Mouse (Mus musculus): ENCODE data around the gene Slu7. TPM values are rescaled to one million over a fixed set of nuclear protein-coding genes. Genes with fewer than 3 reads are reported as not detected.

Slu7 gene
- polyA plus RNA-seq, 1 experiment from 2014 or later: 68.2 TPM

- no peaks in the 10 kb centered on the region for H3K9me3 ChIP-seq
- H3K4me2 ChIP-seq: peak overlapping the region; percentile 62
- no peaks in the 10 kb centered on the region; the same call in 1 of the 2 replicates for H3K27me3 ChIP-seq
- H3K9ac ChIP-seq: peak overlapping the region; percentile 71; the same call in 1 of the 2 replicates
- WGBS: 19% methylated on average over 7 of the region's 7 CpGs
- peak; percentile 33; the same call in 1 of the 2 replicates for ATAC-seq (ENCODE audit: low read depth)
- no peak overlapping the region for H3K27ac ChIP-seq (replicated peaks)
- H3K4me3 ChIP-seq: peak overlapping the region; percentile 59
- H3K4me1 ChIP-seq (replicated peaks): 0 out of 2 replicates have a peak, but pooled peaks cover 9% of the 10 kb centered on the region
- no peaks in the 10 kb centered on the region; the same call in 1 of the 2 replicates for H3K36me3 ChIP-seq
Measured at GRCm38 (mm10) chr11:43426414-43426884, 7.1 kb upstream of the Slu7 start.

- 7% methylated on average over 9 of the region's 9 CpGs for WGBS
- Histone ChIP-seq H3K9ac (peak overlapping the region; percentile 80), H3K27me3 (no peaks in the 10 kb centered on the region; the same call in 1 of the 2 replicates), H3K27ac (replicated peaks) (peak overlapping the region; percentile 40; the same call in 1 of the 2 replicates), H3K36me3 (peaks cover 19% of the 10 kb centered on the region), H3K4me2 (peak overlapping the region; percentile 83), H3K4me1 (replicated peaks) (peaks cover 14% of the 10 kb centered on the region), H3K9me3 (no peaks in the 10 kb centered on the region), H3K4me3 (peak overlapping the region; percentile 89)
- ATAC-seq (ENCODE audit: low read depth): peak; percentile 58
Measured at GRCm38 (mm10) chr11:43434024-43434407, 472 bp downstream of the Slu7 start.

- no peaks in the 10 kb centered on the region for H3K4me1 ChIP-seq (replicated peaks)
- no peaks in the 10 kb centered on the region for H3K9me3 ChIP-seq
- H3K9ac ChIP-seq: no peak overlapping the region
- no peak for ATAC-seq (ENCODE audit: low read depth)
- 94% methylated on average over 10 of the region's 10 CpGs for WGBS
- no peaks in the 10 kb centered on the region for H3K27me3 ChIP-seq
- H3K36me3 ChIP-seq: peaks cover 90% of the 10 kb centered on the region
- H3K27ac ChIP-seq (replicated peaks): no peak overlapping the region
- no peak overlapping the region for H3K4me2 ChIP-seq
- H3K4me3 ChIP-seq: no peak overlapping the region
Measured at GRCm38 (mm10) chr11:43441121-43441520, 7.6 kb downstream of the Slu7 start.

GRCm38 (mm10) chr11:43443183-43443582, 9.6 kb downstream of the Slu7 start:
- no peaks in the 10 kb centered on the region for H3K9me3 ChIP-seq
- no peak overlapping the region for H3K9ac ChIP-seq
- no peaks in the 10 kb centered on the region for H3K4me1 ChIP-seq (replicated peaks)
- WGBS: 94% methylated on average over 13 of the region's 13 CpGs
- H3K27me3 ChIP-seq: no peaks in the 10 kb centered on the region
- H3K4me2 ChIP-seq: no peak overlapping the region
- no peak overlapping the region for H3K4me3 ChIP-seq
- H3K27ac ChIP-seq (replicated peaks): no peak overlapping the region
- no peak for ATAC-seq (ENCODE audit: low read depth)
- peaks cover 99% of the 10 kb centered on the region for H3K36me3 ChIP-seq

GRCm38 (mm10) chr11:43449916-43450315, 16.4 kb downstream of the Slu7 start:
- Histone ChIP-seq H3K27ac (replicated peaks) (no peak overlapping the region), H3K27me3 (no peaks in the 10 kb centered on the region)
- WGBS: 95% methylated on average over 2 of the region's 2 CpGs

GRCm38 (mm10) chr11:43451322-43451721, 17.8 kb downstream of the Slu7 start:
- WGBS: 75% methylated on average over 4 of the region's 4 CpGs
- no peak overlapping the region for H3K4me2 ChIP-seq
- H3K9me3 ChIP-seq: no peaks in the 10 kb centered on the region
- no peaks in the 10 kb centered on the region for H3K27me3 ChIP-seq
- H3K27ac ChIP-seq (replicated peaks): no peak overlapping the region
- no peak overlapping the region for H3K9ac ChIP-seq
- no peaks in the 10 kb centered on the region for H3K4me1 ChIP-seq (replicated peaks)
- no peak for ATAC-seq (ENCODE audit: low read depth)
- no peak overlapping the region for H3K4me3 ChIP-seq
- peaks cover 19% of the 10 kb centered on the region for H3K36me3 ChIP-seq

More at GRCm38 (mm10) chr11:43449916-43450315, 16.4 kb downstream of the Slu7 start:
- H3K9me3 ChIP-seq: no peaks in the 10 kb centered on the region
- no peak overlapping the region for H3K4me2 ChIP-seq
- no peaks in the 10 kb centered on the region for H3K4me1 ChIP-seq (replicated peaks)
- no peak overlapping the region for H3K9ac ChIP-seq
- H3K36me3 ChIP-seq: peaks cover 33% of the 10 kb centered on the region
- no peak for ATAC-seq (ENCODE audit: low read depth)
- H3K4me3 ChIP-seq: no peak overlapping the region

GRCm38 (mm10) chr11:43452266-43452665, 18.7 kb downstream of the Slu7 start:
- Histone ChIP-seq H3K4me2 (no peak overlapping the region), H3K9ac (no peak overlapping the region), H3K4me3 (no peak overlapping the region), H3K27ac (replicated peaks) (no peak overlapping the region), H3K36me3 (peaks cover 10% of the 10 kb centered on the region), H3K4me1 (replicated peaks) (no peaks in the 10 kb centered on the region), H3K27me3 (no peaks in the 10 kb centered on the region), H3K9me3 (no peaks in the 10 kb centered on the region)
- 82% methylated on average over 2 of the region's 2 CpGs for WGBS
- ATAC-seq (ENCODE audit: low read depth): no peak

GRCm38 (mm10) chr11:43463204-43463603, 29.7 kb downstream of the Slu7 start:
- no peaks in the 10 kb centered on the region for H3K27me3 ChIP-seq
- no peaks in the 10 kb centered on the region for H3K9me3 ChIP-seq
- no peaks in the 10 kb centered on the region for H3K4me1 ChIP-seq (replicated peaks)
- no peak overlapping the region for H3K4me2 ChIP-seq
- H3K9ac ChIP-seq: no peak overlapping the region
- no peak overlapping the region for H3K27ac ChIP-seq (replicated peaks)
- ATAC-seq (ENCODE audit: low read depth): no peak
- H3K4me3 ChIP-seq: no peak overlapping the region
- 93% methylated on average over 25 of the region's 25 CpGs for WGBS
- H3K36me3 ChIP-seq: no peaks in the 10 kb centered on the region

- 75% methylated on average over 5 of the region's 5 CpGs for WGBS
- H3K4me2 ChIP-seq: no peak overlapping the region
- H3K4me1 ChIP-seq (replicated peaks): peaks cover 12% of the 10 kb centered on the region; the same call in 1 of the 2 replicates
- no peak for ATAC-seq (ENCODE audit: low read depth)
- H3K27ac ChIP-seq (replicated peaks): no peak overlapping the region
- no peaks in the 10 kb centered on the region for H3K9me3 ChIP-seq
- 0 out of 2 replicates have a peak, but pooled peaks cover 1% of the 10 kb centered on the region for H3K27me3 ChIP-seq
- no peaks in the 10 kb centered on the region for H3K36me3 ChIP-seq
- H3K9ac ChIP-seq: no peak overlapping the region
- H3K4me3 ChIP-seq: no peak overlapping the region
Measured at GRCm38 (mm10) chr11:43470118-43470517, 36.6 kb downstream of the Slu7 start.

GRCm38 (mm10) chr11:43470881-43471820, 37.6 kb downstream of the Slu7 start:
- Histone ChIP-seq H3K9ac (no peak overlapping the region), H3K27me3 (0 out of 2 replicates have a peak, but pooled peaks cover 6% of the 10 kb centered on the region), H3K27ac (replicated peaks) (no peak overlapping the region), H3K9me3 (no peaks in the 10 kb centered on the region), H3K36me3 (no peaks in the 10 kb centered on the region), H3K4me3 (no peak overlapping the region), H3K4me1 (replicated peaks) (peaks cover 12% of the 10 kb centered on the region; the same call in 1 of the 2 replicates), H3K4me2 (no peak overlapping the region)
- 70% methylated on average over 6 of the region's 6 CpGs for WGBS
- no peak for ATAC-seq (ENCODE audit: low read depth)

- Histone ChIP-seq H3K27ac (replicated peaks) (0 out of 2 replicates have a peak overlapping the region, but pooled peaks have one; percentile 18), H3K9me3 (no peaks in the 10 kb centered on the region), H3K9ac (no peak overlapping the region), H3K4me3 (no peak overlapping the region), H3K4me2 (no peak overlapping the region), H3K4me1 (replicated peaks) (peaks cover 12% of the 10 kb centered on the region; the same call in 1 of the 2 replicates), H3K36me3 (no peaks in the 10 kb centered on the region), H3K27me3 (0 out of 2 replicates have a peak, but pooled peaks cover 6% of the 10 kb centered on the region)
- ATAC-seq (ENCODE audit: low read depth): peak; percentile 58; the same call in 1 of the 2 replicates
- WGBS: 32% methylated on average over 1 of the region's 1 CpGs
Measured at GRCm38 (mm10) chr11:43473115-43473514, 39.6 kb downstream of the Slu7 start.
